Mouse (Mus musculus): ENCODE measurements at regions not wholly inside any gene's neighbourhood (a gene's known extent, or its start where the extent isn't known, plus 50 kb on each side); places are given as distances from the start of the nearest gene placed in this dataset.

DNA sequence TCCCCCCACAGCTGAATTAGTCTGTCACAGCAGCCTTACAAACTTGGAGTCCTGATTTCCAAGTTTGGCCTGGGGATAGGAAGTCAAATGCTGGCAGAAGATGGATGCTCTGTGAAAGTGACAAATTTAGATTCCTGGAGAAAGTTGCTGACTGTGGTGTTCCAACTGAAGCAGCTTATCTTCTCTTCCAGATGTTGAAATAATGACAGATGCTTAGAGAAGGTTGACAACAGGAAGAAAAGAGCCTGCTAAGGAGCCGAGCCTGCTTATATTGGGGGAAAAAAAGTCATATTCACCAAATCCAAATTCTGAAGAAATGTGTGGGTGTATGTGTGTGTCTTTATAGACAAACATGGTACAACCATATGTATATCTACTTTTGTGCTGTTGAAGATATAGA is 1380.4 kb upstream of the Cdh8 start:
- DNase-seq (ENCODE audit: low read depth): no peak

- no peak for DNase-seq (ENCODE audit: low read depth)
Observed at GRCm38 (mm10) chr8:100793951-100794350, 1377.7 kb upstream of the Cdh8 start.

- DNase-seq (ENCODE audit: low read depth): no peak
Observed at GRCm38 (mm10) chr8:100790592-100791141, 1374.4 kb upstream of the Cdh8 start.

- no peak for DNase-seq (ENCODE audit: low read depth)
Observed at GRCm38 (mm10) chr8:100788132-100788531, 1371.9 kb upstream of the Cdh8 start.

- DNase-seq (ENCODE audit: low read depth): peak; percentile 19
Observed at GRCm38 (mm10) chr8:100772742-100773370, 1356.6 kb upstream of the Cdh8 start.

DNA sequence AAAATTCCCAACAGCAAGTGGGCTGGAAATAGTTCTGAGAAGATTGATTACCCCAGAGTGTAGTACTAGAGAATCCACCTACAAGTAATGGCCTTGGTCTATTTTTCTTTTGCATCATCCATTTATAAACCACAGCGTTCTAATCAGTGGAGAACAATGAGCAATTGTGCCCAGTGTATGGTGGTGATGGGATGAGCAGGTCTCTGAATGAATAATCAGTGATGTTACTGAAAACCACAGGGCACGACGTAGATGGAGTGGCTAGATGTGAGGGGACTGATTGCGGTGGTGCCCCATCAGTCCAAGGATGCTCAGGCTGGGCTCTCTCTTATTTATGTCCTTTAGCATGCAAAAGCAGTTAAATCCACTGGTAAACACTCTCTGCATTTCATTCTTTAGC is 1353.3 kb upstream of the Cdh8 start:
- no peak for DNase-seq (ENCODE audit: low read depth)

DNA sequence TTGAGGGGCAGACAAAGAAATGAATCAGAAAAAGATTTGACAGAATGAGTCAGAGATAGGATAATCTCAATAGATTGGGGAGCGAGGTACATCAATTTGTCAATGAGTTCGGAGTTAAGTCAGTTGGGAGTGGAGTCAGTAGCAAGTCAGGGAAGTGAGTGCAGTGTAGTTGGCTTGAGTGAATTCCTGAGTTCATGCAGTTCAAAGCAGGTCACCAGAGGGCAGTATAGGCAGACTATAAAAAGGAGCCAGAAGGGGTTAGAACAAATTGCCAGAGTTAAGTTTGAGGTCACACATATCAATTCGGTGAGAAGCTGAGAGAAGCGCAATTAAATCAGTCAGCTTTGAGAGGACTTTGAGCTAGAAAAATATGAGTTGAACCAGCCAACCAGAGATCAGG is 1317.7 kb upstream of the Cdh8 start:
- no peak for DNase-seq (ENCODE audit: low read depth)

DNA sequence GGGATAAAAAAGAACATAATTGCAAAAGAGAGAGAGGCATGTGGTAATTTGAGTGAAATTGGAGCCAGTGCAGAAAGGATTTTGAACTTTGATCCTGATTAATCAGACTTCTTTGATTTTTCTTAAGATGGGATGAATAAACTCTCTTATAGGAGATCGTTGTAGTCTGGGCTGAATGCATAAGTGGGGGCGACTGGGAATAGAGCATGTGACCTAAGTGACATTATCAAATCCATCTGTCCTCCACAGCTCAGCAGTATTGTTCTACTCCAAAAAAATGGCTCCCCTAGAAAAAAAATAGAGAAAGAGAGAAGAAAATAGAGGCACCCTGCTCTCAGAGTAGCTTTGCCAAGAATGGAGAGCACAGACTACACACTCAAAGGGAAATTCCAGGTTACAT is 1286.1 kb upstream of the Cdh8 start:
- DNase-seq (ENCODE audit: low read depth): no peak

DNA sequence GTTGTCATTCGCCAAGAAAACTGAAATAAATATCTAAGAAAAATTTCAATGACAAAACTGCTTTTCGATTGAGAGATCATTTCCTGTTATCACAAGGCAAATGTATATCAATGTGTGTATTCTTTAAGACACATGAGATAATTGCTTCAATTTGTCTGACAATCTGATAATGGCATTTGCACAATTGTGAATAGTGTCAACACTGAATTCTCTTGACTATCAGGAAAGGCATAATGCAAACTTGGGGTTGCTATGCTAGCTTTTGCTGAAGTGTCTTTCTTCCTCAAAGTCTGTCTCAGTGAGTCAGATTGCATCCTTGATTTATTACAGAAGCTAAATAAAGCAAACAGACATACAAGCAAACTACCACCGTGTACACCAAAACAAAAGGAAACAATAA is 1278.8 kb upstream of the Cdh8 start:
- no peak for DNase-seq (ENCODE audit: low read depth)

DNA sequence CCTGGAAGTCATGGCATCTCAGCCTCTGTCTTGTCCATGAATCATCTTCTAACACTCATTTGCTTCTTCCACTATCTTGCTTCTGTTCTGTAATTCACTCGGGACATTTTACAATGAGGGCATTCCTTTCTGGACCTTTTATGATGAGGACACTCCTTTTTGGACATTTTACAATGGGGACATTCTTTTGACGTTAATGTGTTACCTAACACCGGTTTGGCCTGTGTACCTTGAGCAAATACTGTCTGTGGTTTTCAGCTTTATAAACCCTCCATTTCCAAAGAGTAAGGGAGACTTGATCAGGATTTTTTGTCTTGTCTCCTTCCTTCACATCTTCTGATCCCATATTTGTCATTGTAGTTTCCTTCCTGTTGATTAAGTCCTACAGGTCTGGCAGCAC is 1262.3 kb upstream of the Cdh8 start:
- no peak for DNase-seq (ENCODE audit: low read depth)
